ENCODE assay signal across 8 mouse cellular contexts in genomic region chr7:79465461-79466044, GRCm38 (mm10). TPM values are rescaled to one million over a fixed set of nuclear protein-coding genes. Genes with fewer than 3 reads are reported as not detected.
DNase-seq lines count a peak whose midpoint lies in the region; ATAC-seq and TF ChIP-seq lines count a peak whose summit lies in the region.

No protein-coding gene starts in this region.

- peak; percentile 81 for DNase-seq in heart, embryonic 10.5 days (ENCODE audit: low spot score)
- no peak for DNase-seq in heart, adult 8-10 months (ENCODE audit: low spot score)
- DNase-seq in urinary bladder, postnatal 36 days (ENCODE audit: low spot score in 2 of 2), result peak; percentile 43 to 54
- no peak for DNase-seq in urinary bladder, adult 2 months (ENCODE audit: low spot score)
- DNase-seq in forebrain, embryonic 10.5 days (ENCODE audit: extremely low spot score, low spot score), result peak; percentile 66
- peak; percentile 77 for DNase-seq in limb, embryonic 10.5 days (ENCODE audit: low spot score)
- peak; percentile 12 for DNase-seq in midbrain, postnatal 0 days (ENCODE audit: low spot score)
- DNase-seq in yolk sac, embryonic 10.5 days (ENCODE audit: low spot score), result peak; percentile 56

- no peaks in the 10 kb centered on the region for H3K9me3 ChIP-seq in heart, embryonic 10.5 days
- no peaks in the 10 kb centered on the region for H3K9me3 ChIP-seq in forebrain, embryonic 10.5 days
- no peaks in the 10 kb centered on the region for H3K9me3 ChIP-seq in limb, embryonic 10.5 days (replicated peaks)
- no peaks in the 10 kb centered on the region for H3K9me3 ChIP-seq in midbrain, postnatal 0 days (ENCODE audit: low read length)

- WGBS in heart, embryonic 10.5 days, result under 1% methylated on average over 45 of the region's 47 CpGs
- WGBS in forebrain, embryonic 10.5 days, result under 1% methylated on average over 47 of the region's 47 CpGs
- WGBS in limb, embryonic 10.5 days, result under 1% methylated on average over 45 of the region's 47 CpGs
- WGBS in midbrain, postnatal 0 days, result 0% methylated on average over 27 of the region's 47 CpGs

- peak overlapping the region; percentile 77 for H3K9ac ChIP-seq in midbrain, postnatal 0 days (replicated peaks; ENCODE audit: low read length, poor library complexity, severe bottlenecking)

- H3K4me2 ChIP-seq in midbrain, postnatal 0 days (ENCODE audit: low read depth, low read length, poor library complexity, severe bottlenecking), result peak overlapping the region; percentile 84

- H3K36me3 ChIP-seq in heart, embryonic 10.5 days, result peaks cover 26% of the 10 kb centered on the region
- peaks cover 36% of the 10 kb centered on the region for H3K36me3 ChIP-seq in forebrain, embryonic 10.5 days (replicated peaks)
- H3K36me3 ChIP-seq in limb, embryonic 10.5 days, result peaks cover 37% of the 10 kb centered on the region
- peaks cover 14% of the 10 kb centered on the region for H3K36me3 ChIP-seq in midbrain, postnatal 0 days (ENCODE audit: insufficient read depth, low read length)

- H3K27me3 ChIP-seq in heart, embryonic 10.5 days (ENCODE audit: insufficient read depth, poor library complexity, severe bottlenecking), result peaks cover 4% of the 10 kb centered on the region
- H3K27me3 ChIP-seq in forebrain, embryonic 10.5 days (ENCODE audit: poor library complexity, severe bottlenecking), result peaks cover 34% of the 10 kb centered on the region
- H3K27me3 ChIP-seq in limb, embryonic 10.5 days (ENCODE audit: low read depth, poor library complexity, severe bottlenecking), result peaks cover 21% of the 10 kb centered on the region
- no peaks in the 10 kb centered on the region for H3K27me3 ChIP-seq in midbrain, postnatal 0 days (ENCODE audit: insufficient read depth, low read length)

- peak overlapping the region; percentile 97 for H3K4me3 ChIP-seq in heart, embryonic 10.5 days
- peak overlapping the region; percentile 94 for H3K4me3 ChIP-seq in forebrain, embryonic 10.5 days
- H3K4me3 ChIP-seq in limb, embryonic 10.5 days, result peak overlapping the region; percentile 93
- peak overlapping the region; percentile 92 for H3K4me3 ChIP-seq in midbrain, postnatal 0 days (ENCODE audit: low read depth, low read length)

- H3K4me1 ChIP-seq in heart, embryonic 10.5 days, result peaks cover 43% of the 10 kb centered on the region
- peaks cover 58% of the 10 kb centered on the region for H3K4me1 ChIP-seq in forebrain, embryonic 10.5 days
- H3K4me1 ChIP-seq in limb, embryonic 10.5 days, result peaks cover 47% of the 10 kb centered on the region
- peaks cover 7% of the 10 kb centered on the region; the same call in 1 of the 2 replicates for H3K4me1 ChIP-seq in midbrain, postnatal 0 days (ENCODE audit: insufficient read depth, low read length)

- peak overlapping the region; percentile 93 for H3K27ac ChIP-seq in heart, embryonic 10.5 days
- H3K27ac ChIP-seq in forebrain, embryonic 10.5 days, result peak overlapping the region; percentile 93
- peak overlapping the region; percentile 92 for H3K27ac ChIP-seq in limb, embryonic 10.5 days
- peak overlapping the region; percentile 80 for H3K27ac ChIP-seq in midbrain, postnatal 0 days (ENCODE audit: low read depth, low read length)

- no peak for TF ChIP-seq CTCF in midbrain, postnatal 0 days (IDR thresholded peaks at IDR 0.05)

- peak; percentile 59 for ATAC-seq in midbrain, postnatal 0 days (ENCODE audit: low FRiP score)

RNA-seq across cellular contexts. Expression of gene Polg, which starts 0.6 kb away (rescaled TPM):
- 33.2 and 43.3 TPM in 2 replicates for polyA plus RNA-seq in heart, embryonic 10.5 days (2016; fragmentation: Nextera tagmentation; extraction: Ambion mirVana)
- total RNA-seq in heart, adult 8-10 months (2022), result 10 to 100 TPM; 65.9 to 72.3 (median 69.9) TPM
- 50.9 and 56.0 TPM in 2 replicates for polyA plus RNA-seq in urinary bladder, adult 2 months (2012; rRNA removed)
- 42.1 and 46.4 TPM in 2 replicates for polyA plus RNA-seq in forebrain, embryonic 10.5 days (2016; fragmentation: Nextera tagmentation; extraction: Ambion mirVana)
- polyA plus RNA-seq in limb, embryonic 10.5 days (2016; fragmentation: Nextera tagmentation; extraction: Ambion mirVana), result 41.1 and 42.3 TPM in 2 replicates
- total RNA-seq in midbrain, postnatal 0 days (2014; rRNA removed), result 46.5 and 49.4 TPM in 2 replicates
- polyA plus RNA-seq in midbrain, postnatal 0 days (2015; fragmentation: Nextera tagmentation; extraction: Ambion mirVana), result 16.9 and 18.6 TPM in 2 replicates

Comparison
In these comparisons a context has a peak if more than half of its experiments do, and no peak if none do; other contexts are left out.
1. DNase-seq: peak in heart, embryonic 10.5 days (single experiment), urinary bladder, postnatal 36 days (2 of 2), forebrain, embryonic 10.5 days (single experiment), limb, embryonic 10.5 days (single experiment), midbrain, postnatal 0 days (single experiment) and yolk sac, embryonic 10.5 days (single experiment); none in heart, adult 8-10 months (single experiment) and urinary bladder, adult 2 months (single experiment).
2. Peak in every context shown above with its lines, with median percentiles within 50 percentile points of each other: H3K27ac ChIP-seq and H3K4me3 ChIP-seq.